Mouse (Mus musculus): Measurements from ENCODE around the gene Foxn3. TPM values are rescaled to one million over a fixed set of nuclear protein-coding genes. Genes with fewer than 3 reads are reported as not detected.

Foxn3 gene
- polyA plus RNA-seq, 1 experiment from 2014 or later: 111 TPM

DNA sequence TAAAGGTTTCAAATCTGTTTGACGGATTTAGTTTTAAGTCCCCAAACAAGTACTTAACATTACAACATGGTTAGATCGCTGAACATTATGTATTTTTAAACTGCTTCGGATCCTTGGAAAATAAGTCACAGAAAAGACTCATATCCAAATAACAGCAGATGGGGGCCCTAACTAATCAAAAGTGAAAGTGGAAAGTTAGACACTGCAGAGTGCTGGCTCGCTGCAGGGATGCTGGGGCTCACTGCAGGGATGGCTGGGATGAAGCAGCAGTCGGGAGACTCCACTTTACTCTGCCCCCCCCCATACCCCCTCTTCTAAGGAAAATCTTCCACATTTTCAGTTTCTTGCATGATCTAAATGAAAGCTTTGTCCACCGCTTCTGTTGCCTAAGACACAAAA lies 156.1 kb downstream of the Foxn3 start:
- no peaks in the 10 kb centered on the region for H3K27me3 ChIP-seq
- H3K9me3 ChIP-seq: no peaks in the 10 kb centered on the region
- 0 out of 2 replicates have a peak overlapping the region, but pooled peaks have one; percentile 48 for H3K27ac ChIP-seq
- 70% methylated on average over 6 of the region's 6 CpGs for WGBS
- no peak for ATAC-seq (ENCODE audit: insufficient number of reproducible peaks, insufficient read depth, low FRiP score, low TSS enrichment, low read depth)
- peak overlapping the region; percentile 37 for H3K4me2 ChIP-seq
- H3K36me3 ChIP-seq: no peaks in the 10 kb centered on the region
- H3K4me1 ChIP-seq: peaks cover 29% of the 10 kb centered on the region
- 0 out of 2 replicates have a peak overlapping the region, but pooled peaks have one; percentile 6 for H3K4me3 ChIP-seq
- H3K9ac ChIP-seq: no peak overlapping the region

DNA sequence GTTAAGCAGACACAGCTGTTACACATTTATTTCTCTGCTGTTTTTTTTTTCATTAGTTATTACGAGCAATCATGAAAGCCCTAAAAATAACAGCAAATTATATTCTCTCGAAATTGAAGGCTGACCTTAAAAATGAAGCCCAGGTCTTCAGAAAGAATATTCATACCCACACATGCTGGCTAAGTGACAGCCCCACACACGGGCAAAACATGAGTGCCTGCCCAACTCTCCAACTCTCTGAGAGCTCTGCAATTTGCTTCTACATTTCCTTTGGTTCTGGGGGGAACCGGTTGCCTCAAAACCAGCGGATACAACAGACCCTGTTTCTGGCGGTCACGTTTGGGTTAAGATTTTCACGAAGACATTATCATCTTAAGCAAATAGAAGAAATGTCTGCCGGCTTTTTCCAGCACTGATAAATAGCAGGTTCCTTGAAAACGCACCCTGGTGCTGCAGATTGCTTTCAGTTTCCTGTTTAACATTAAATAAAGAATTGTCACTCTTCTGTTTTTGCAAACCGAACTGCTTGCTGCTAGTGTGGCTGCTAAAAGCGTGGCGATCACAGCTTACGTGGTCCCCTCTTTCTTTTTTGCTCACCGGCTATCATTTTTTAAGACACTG lies 156.6 kb downstream of the Foxn3 start:
- 53% methylated on average over 15 of the region's 15 CpGs for WGBS
- 0 out of 2 replicates have a peak overlapping the region, but pooled peaks have one; percentile 6 for H3K4me3 ChIP-seq
- ATAC-seq (ENCODE audit: insufficient number of reproducible peaks, insufficient read depth, low FRiP score, low TSS enrichment, low read depth): no peak
- no peaks in the 10 kb centered on the region for H3K36me3 ChIP-seq
- no peaks in the 10 kb centered on the region for H3K9me3 ChIP-seq
- no peaks in the 10 kb centered on the region for H3K27me3 ChIP-seq
- peak overlapping the region; percentile 37 for H3K4me2 ChIP-seq
- peak overlapping the region; percentile 48; the same call in 1 of the 2 replicates for H3K27ac ChIP-seq
- H3K4me1 ChIP-seq: peaks cover 29% of the 10 kb centered on the region
- no peak overlapping the region for H3K9ac ChIP-seq

DNA sequence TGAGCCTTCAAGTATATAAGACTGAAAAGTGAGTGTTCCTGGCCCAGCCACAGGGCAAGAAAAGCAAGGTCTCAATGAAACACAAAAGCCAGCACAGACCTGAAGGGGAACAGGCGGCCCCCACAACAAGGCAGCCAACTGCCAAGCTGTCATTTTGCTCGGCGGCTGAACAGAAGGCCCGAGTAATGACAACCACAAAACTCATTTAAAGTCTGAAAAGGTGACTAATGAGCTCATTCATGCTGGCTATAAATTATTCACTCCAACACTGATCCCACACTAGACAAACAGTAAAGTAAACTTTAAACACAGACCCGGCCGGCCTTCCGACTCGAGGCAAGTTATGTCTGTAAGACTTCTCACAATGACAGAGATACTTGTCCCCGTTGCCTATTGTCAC lies 157.1 kb downstream of the Foxn3 start:
- Histone ChIP-seq H3K36me3 (no peaks in the 10 kb centered on the region), H3K9me3 (no peaks in the 10 kb centered on the region), H3K9ac (no peak overlapping the region), H3K4me3 (no peak overlapping the region), H3K4me2 (0 out of 2 replicates have a peak overlapping the region, but pooled peaks have one; percentile 37), H3K27me3 (no peaks in the 10 kb centered on the region), H3K4me1 (peaks cover 24% of the 10 kb centered on the region), H3K27ac (0 out of 2 replicates have a peak overlapping the region, but pooled peaks have one; percentile 51)
- ATAC-seq (ENCODE audit: insufficient number of reproducible peaks, insufficient read depth, low FRiP score, low TSS enrichment, low read depth): no peak
- WGBS: 39% methylated on average over 9 of the region's 9 CpGs

DNA sequence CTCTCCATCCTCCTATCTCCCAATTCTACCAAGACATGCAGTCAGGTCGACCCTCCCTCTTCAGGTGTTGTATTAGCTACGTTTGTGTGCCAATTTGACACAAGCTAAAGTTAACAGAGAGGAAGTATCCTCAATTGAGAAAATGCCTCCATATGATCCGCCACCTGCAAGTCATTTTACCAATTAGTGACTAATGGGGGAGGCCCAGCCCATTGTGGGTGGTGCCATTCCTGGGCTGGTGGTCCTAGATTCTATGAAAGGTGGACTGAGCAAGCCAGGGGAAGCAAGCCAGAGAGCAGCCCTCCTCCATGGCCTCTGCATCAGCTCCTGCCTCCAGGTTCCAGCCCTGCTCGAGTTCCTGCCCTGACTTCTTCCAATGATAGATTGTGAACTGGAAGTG lies 158.0 kb downstream of the Foxn3 start:
- Histone ChIP-seq H3K27me3 (no peaks in the 10 kb centered on the region), H3K4me1 (peaks cover 24% of the 10 kb centered on the region), H3K36me3 (no peaks in the 10 kb centered on the region), H3K4me2 (no peak overlapping the region), H3K27ac (no peak overlapping the region; the same call in 1 of the 2 replicates), H3K4me3 (no peak overlapping the region), H3K9me3 (no peaks in the 10 kb centered on the region), H3K9ac (no peak overlapping the region)
- WGBS: 37% methylated on average over 4 of the region's 4 CpGs
- no peak for ATAC-seq (ENCODE audit: insufficient number of reproducible peaks, insufficient read depth, low FRiP score, low TSS enrichment, low read depth)

DNA sequence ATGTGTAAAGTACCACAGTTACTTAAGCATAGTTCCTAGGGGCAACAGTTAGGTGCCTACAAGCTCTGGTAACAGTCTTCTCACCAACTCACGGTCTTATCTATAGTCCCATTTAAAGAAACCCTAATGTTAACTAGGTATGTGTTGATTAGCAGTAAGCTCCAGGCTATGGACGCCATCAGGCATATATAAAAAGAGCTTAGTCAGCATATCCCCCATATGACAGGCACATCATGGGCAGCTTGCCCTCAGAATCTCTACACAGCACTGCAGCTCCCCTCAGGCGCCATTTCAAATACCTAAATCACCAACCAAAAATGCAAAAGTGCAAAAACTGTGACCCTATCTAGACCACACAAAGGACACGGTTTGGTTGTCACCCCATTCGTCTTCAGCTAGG lies 160.4 kb downstream of the Foxn3 start:
- no peak for ATAC-seq (ENCODE audit: insufficient number of reproducible peaks, insufficient read depth, low FRiP score, low TSS enrichment, low read depth)
- Histone ChIP-seq H3K4me2 (no peak overlapping the region), H3K27me3 (no peaks in the 10 kb centered on the region), H3K36me3 (no peaks in the 10 kb centered on the region), H3K4me1 (peaks cover 16% of the 10 kb centered on the region), H3K27ac (no peak overlapping the region), H3K4me3 (no peak overlapping the region), H3K9me3 (no peaks in the 10 kb centered on the region), H3K9ac (no peak overlapping the region)
- WGBS: 93% methylated on average over 5 of the region's 5 CpGs

DNA sequence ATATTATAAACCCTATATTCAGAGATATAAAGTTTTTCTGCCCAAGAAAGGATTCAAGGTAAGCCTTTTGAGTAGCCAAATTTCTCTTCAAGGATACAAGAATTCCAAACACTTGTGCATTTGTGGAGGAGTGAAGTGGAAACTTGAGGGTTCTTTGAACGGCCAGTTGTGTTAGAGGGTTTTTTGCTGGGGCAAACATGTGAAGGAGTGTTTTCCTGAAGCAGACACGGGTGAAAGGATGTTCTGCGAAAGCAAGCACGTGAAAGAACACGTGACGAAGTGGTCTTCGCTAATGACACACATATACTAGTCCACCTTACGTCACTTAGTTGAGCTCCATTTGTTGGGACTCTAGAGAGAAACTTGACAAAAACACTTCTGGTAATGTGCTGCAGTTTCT lies 162.5 kb downstream of the Foxn3 start:
- Histone ChIP-seq H3K36me3 (no peaks in the 10 kb centered on the region), H3K4me2 (no peak overlapping the region), H3K27me3 (no peaks in the 10 kb centered on the region), H3K4me1 (peaks cover 5% of the 10 kb centered on the region), H3K4me3 (no peak overlapping the region), H3K9me3 (peaks cover 3% of the 10 kb centered on the region; the same call in 1 of the 2 replicates), H3K27ac (no peak overlapping the region), H3K9ac (no peak overlapping the region)
- WGBS: 93% methylated on average over 8 of the region's 8 CpGs
- no peak for ATAC-seq (ENCODE audit: insufficient number of reproducible peaks, insufficient read depth, low FRiP score, low TSS enrichment, low read depth)

DNA sequence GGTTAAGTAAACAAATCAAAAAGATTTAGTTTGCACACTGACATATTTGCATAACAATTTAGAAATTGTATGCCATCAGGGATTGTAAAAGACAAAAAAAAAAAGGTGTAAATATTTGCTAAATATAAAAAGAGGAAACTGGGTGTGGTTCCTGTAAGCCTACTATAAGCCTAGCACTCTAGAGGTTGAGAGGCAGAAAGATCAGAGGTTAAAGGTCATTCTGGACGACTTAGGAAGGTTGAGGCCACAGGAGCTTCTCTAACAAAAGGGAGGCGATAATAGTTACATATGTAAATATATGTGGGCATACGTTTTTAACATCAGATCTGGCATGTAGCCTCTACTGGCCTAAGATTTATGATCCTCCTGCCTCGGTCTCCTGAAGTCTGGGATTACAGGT lies 163.8 kb downstream of the Foxn3 start:
- H3K4me1 ChIP-seq: 0 out of 2 replicates have a peak, but pooled peaks cover 3% of the 10 kb centered on the region
- H3K36me3 ChIP-seq: no peaks in the 10 kb centered on the region
- no peak overlapping the region for H3K4me3 ChIP-seq
- no peaks in the 10 kb centered on the region for H3K27me3 ChIP-seq
- H3K9me3 ChIP-seq: peaks cover 3% of the 10 kb centered on the region; the same call in 1 of the 2 replicates
- no peak overlapping the region for H3K4me2 ChIP-seq
- no peak for ATAC-seq (ENCODE audit: insufficient number of reproducible peaks, insufficient read depth, low FRiP score, low TSS enrichment, low read depth)
- no peak overlapping the region for H3K27ac ChIP-seq
- H3K9ac ChIP-seq: no peak overlapping the region
- 74% methylated on average over 4 of the region's 4 CpGs for WGBS

DNA sequence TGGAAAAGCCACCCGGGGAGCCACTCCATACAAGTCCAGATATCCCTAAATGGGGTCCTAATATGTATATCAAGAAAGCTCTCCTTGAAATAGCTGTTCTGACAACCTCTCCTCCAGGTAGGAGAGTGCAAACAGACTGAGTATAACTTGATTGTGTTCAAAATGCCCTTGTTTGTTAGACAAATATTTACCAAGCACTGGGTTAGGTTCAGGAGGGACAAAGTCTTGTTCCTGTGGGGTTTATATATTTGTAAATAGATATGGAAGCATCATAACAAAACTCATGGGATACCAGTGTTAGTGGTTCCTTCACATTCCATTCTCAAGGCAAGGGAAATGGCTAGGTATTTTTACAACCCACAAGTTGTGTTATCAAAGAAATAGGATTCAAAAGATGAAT lies 166.9 kb downstream of the Foxn3 start:
- Histone ChIP-seq H3K4me3 (no peak overlapping the region), H3K4me1 (peaks cover 14% of the 10 kb centered on the region), H3K36me3 (no peaks in the 10 kb centered on the region), H3K27ac (no peak overlapping the region), H3K27me3 (no peaks in the 10 kb centered on the region), H3K9ac (no peak overlapping the region), H3K4me2 (no peak overlapping the region), H3K9me3 (peaks cover 3% of the 10 kb centered on the region; the same call in 1 of the 2 replicates)
- ATAC-seq (ENCODE audit: insufficient number of reproducible peaks, insufficient read depth, low FRiP score, low TSS enrichment, low read depth): no peak
- 90% methylated on average over 1 of the region's 1 CpGs for WGBS

DNA sequence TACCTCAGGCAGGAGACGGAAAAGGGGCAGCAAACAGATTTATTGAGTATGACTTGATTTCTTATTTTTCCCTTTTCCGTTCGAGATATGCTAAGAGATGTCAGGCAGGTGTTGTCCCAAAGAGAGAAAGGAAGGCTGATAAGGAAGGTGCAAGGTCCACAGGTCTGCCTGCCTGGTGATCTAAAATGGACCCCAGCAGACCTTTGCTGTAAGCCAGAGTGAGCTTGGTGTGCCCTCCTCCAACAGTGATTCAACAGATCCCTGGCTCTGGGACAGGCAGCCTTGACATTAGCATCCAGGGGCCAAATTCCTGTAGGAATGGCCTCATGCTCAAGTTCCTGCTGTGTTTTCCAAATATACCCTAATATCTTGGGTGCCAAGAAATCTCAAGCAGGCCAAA lies 168.3 kb downstream of the Foxn3 start:
- Histone ChIP-seq H3K9ac (no peak overlapping the region), H3K27ac (no peak overlapping the region), H3K4me3 (no peak overlapping the region), H3K27me3 (no peaks in the 10 kb centered on the region), H3K9me3 (peaks cover 3% of the 10 kb centered on the region; the same call in 1 of the 2 replicates), H3K4me2 (no peak overlapping the region), H3K4me1 (peaks cover 26% of the 10 kb centered on the region), H3K36me3 (no peaks in the 10 kb centered on the region)
- no peak for ATAC-seq (ENCODE audit: insufficient number of reproducible peaks, insufficient read depth, low FRiP score, low TSS enrichment, low read depth)
- WGBS: 66% methylated on average over 3 of the region's 3 CpGs

DNA sequence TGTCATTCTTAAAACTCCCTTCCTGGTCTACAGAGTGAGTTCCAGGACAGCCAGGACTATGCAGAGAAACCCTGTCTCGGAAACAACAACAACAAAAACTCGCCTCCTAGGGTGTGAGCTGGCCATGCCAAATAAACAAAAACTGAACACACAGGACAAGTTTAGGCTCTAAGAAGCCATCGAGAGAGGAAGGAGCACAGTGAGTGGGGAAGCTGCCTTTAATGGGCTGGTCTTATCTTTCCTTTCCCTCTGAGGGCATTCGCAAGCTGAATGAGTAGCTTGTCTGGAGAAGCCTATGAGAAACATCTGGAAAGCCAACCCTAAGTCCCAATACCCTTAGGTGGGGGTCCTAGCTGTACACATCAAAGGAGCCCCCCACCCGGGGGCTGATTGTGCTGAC lies 168.7 kb downstream of the Foxn3 start:
- WGBS: 52% methylated on average over 5 of the region's 5 CpGs
- H3K4me2 ChIP-seq: no peak overlapping the region
- no peak overlapping the region for H3K4me3 ChIP-seq
- H3K36me3 ChIP-seq: no peaks in the 10 kb centered on the region
- H3K4me1 ChIP-seq: peaks cover 26% of the 10 kb centered on the region
- no peak for ATAC-seq (ENCODE audit: insufficient number of reproducible peaks, insufficient read depth, low FRiP score, low TSS enrichment, low read depth)
- H3K27me3 ChIP-seq: no peaks in the 10 kb centered on the region
- peaks cover 3% of the 10 kb centered on the region; the same call in 1 of the 2 replicates for H3K9me3 ChIP-seq
- H3K9ac ChIP-seq: no peak overlapping the region
- no peak overlapping the region for H3K27ac ChIP-seq

DNA sequence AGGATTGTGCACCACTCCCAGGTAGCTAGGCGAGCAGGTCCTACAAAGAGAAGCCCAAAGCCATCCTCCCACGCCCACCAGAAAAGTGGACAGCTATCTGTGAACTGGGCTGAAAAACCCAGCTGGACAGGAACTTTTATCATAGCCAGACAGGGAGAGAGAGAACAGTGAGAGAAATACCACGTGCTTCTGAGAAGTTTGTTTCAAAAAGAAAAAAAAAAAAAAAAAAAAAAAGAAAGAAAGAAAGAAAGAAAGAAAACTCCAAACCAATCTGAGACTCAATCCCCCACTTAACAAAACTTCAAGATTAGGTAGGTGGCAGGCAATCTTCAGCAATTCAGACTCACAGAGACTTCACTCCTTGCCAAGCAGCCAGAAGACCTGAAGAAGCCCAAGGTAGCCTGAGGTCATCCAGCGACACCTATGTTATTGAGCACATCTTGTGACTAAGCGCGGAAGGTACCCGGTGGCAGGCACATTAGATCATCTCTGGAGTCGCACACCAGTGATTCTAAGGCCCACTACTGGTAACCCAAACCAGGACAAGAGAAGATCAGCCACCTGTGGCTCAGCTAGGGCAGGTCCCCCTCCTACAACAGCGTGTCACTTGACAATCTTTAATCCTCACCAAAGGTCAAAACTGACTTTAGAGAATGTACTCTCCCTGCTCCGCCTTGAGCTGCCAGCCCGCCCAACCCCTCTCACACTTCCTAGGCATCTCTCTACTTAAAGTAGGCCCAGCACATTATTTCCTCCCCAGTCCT lies 169.3 kb downstream of the Foxn3 start:
- Histone ChIP-seq H3K4me2 (peak overlapping the region; percentile 79), H3K9ac (peak overlapping the region; percentile 86; the same call in 1 of the 2 replicates), H3K4me1 (peaks cover 26% of the 10 kb centered on the region), H3K36me3 (no peaks in the 10 kb centered on the region), H3K27me3 (no peaks in the 10 kb centered on the region), H3K27ac (0 out of 2 replicates have a peak overlapping the region, but pooled peaks have one; percentile 96), H3K4me3 (peak overlapping the region; percentile 94), H3K9me3 (peaks cover 3% of the 10 kb centered on the region; the same call in 1 of the 2 replicates)
- 39% methylated on average over 11 of the region's 11 CpGs for WGBS
- ATAC-seq (ENCODE audit: insufficient number of reproducible peaks, insufficient read depth, low FRiP score, low TSS enrichment, low read depth): no peak
